Mouse (Mus musculus) liver, embryonic 16.5 days (tissue): ENCODE data around the gene Galnt10. TPM values are rescaled to one million over a fixed set of nuclear protein-coding genes. Genes with fewer than 3 reads are reported as not detected.
A peak's percentile ranks its signal among the peaks of the same experiment; 100 is the strongest.

ENCODE experiments used
- ATAC-seq: fragments of 200-750 bp; cut with Nextera tagmentation; 2 replicates; pipeline ENCODE4 v1.8.0; 2017; ENCODE audit warnings: low read depth, mild to moderate bottlenecking, moderate number of reproducible peaks, moderate library complexity
- H3K27ac ChIP-seq: fragments of 300-500 bp; sonication (generic); 2 replicates; pipeline ENCODE4 v1.5.1; 2014; ENCODE audit warnings: mild to moderate bottlenecking, low read length
- H3K27me3 ChIP-seq: fragments of 300-500 bp; sonication (generic); 2 replicates; pipeline ENCODE4 v1.6.1; 2014; ENCODE audit warnings: low read depth, low read length, mixed read lengths; ENCODE audit not compliant: control insufficient read depth, insufficient read depth
- H3K36me3 ChIP-seq: fragments of 300-500 bp; sonication (generic); 2 replicates; pipeline ENCODE4 v1.6.1; 2014; ENCODE audit warnings: mild to moderate bottlenecking; ENCODE audit not compliant: control insufficient read depth, insufficient read depth
- H3K4me1 ChIP-seq: fragments of 300-500 bp; sonication (generic); 2 replicates; pipeline ENCODE4 v1.6.1; 2014; ENCODE audit warnings: low read depth, low read length, mixed read lengths; ENCODE audit not compliant: control insufficient read depth
- H3K4me2 ChIP-seq: fragments of 300-500 bp; sonication (generic); 2 replicates; pipeline ENCODE4 v1.6.1; 2014; ENCODE audit warnings: low read depth, low read length, mixed read lengths
- H3K4me3 ChIP-seq: fragments of 300-500 bp; sonication (generic); 2 replicates; pipeline ENCODE4 v1.5.1; 2014; ENCODE audit warnings: low read depth, mild to moderate bottlenecking, low read length
- H3K9ac ChIP-seq: fragments of 300-500 bp; sonication (generic); 2 replicates; pipeline ENCODE4 v1.6.1; 2014; ENCODE audit warnings: low read depth, low read length
- H3K9me3 ChIP-seq: fragments of 300-500 bp; sonication (generic); replicated peaks from 2 replicates; pipeline ENCODE4 v1.6.1; 2016; ENCODE audit warnings: low read length; ENCODE audit not compliant: control insufficient read depth
- WGBS: fragments of 180-500 bp; shearing (Covaris S2); extraction: QIAGEN DNeasy Blood & Tissue Kit; methylation state at CpG from one replicate; pipeline ENCODE4 v1.1.7; 2014; ENCODE audit not compliant: insufficient replicate concordance; 5-methylcytosine and 5-hydroxymethylcytosine counted together
- polyA plus RNA-seq: library from polyadenylated mRNA; unstranded; fragments of >200 nt; fragmentation: Nextera tagmentation; extraction: Ambion mirVana; gene quantifications from 2 replicates; pipeline ENCODE4 v1.2.1, GENCODE M21; 2015

Galnt10 gene
- polyA plus RNA-seq, 1 experiment from 2014 or later: 26.3 TPM

DNA sequence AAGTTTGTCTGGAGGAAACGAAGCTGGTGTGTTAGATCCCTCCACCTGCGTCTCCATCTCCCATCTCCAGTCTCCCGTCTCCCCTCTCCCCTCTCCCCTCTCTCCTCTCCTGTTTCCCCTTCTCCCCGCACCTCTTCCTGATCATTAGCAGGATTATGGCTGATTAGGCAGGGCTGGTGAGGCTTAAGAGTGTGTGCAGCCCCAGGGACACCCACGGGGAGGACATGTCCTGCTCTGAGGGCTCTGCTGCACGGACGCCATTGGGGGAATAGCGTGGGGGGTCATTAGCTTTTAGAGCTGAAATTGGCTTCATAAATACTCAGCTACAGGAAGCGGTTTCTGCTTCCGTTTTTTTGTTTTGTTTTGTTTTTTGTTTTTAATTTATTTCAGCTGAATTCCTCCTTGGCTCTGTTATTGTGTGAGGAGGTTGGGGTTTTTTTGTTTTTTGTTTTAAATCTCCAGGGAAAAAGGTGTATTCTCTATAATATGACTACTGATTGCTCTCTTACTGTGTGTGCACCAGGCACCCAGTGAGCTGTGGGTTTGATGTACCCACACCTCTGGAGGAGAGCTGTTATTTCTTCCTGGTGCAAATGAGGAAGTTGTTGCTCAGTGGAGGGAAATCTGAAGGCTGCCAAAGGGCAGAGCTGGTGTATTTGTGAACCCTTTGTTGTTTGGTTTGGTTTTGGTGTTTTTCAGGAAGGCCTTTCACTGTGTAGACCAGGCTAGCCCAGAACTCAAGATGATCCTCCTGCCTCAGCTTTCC, 40.6 kb downstream of the Galnt10 start:
- no peaks in the 10 kb centered on the region for H3K36me3 ChIP-seq
- H3K4me1 ChIP-seq: peaks cover 66% of the 10 kb centered on the region
- H3K9me3 ChIP-seq: no peaks in the 10 kb centered on the region
- H3K4me3 ChIP-seq: no peak overlapping the region
- H3K27ac ChIP-seq: peak overlapping the region; percentile 54
- no peaks in the 10 kb centered on the region for H3K27me3 ChIP-seq
- no peak for ATAC-seq
- H3K4me2 ChIP-seq: peak overlapping the region; percentile 24
- H3K9ac ChIP-seq: peak overlapping the region; percentile 37; the same call in 1 of the 2 replicates
- 26% methylated on average over 10 of the region's 10 CpGs for WGBS

DNA sequence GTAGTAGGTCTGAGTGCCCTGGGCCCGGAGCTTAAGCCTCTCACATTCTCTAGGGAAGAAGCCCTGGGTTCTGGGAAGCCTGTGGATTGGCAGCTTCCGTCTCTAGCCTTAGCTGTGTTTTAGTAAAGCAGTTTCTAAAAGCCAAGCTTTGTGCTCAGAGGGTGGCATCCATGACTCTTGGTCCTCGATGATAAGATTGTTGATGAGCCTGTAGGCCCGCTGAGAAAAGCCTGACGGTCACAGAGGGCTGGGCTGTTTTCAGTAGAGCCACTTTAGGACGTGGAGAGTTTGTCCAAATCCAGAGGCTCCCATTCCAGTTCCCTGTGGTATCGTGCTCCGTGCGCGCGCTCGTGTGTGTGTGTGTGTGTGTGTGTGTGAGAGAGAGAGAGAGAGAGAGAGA, 41.6 kb downstream of the Galnt10 start:
- 0 out of 2 replicates have a peak, but pooled peaks have one; percentile 31 for ATAC-seq
- H3K27me3 ChIP-seq: no peaks in the 10 kb centered on the region
- H3K4me3 ChIP-seq: no peak overlapping the region
- H3K4me2 ChIP-seq: peak overlapping the region; percentile 25; the same call in 1 of the 2 replicates
- no peaks in the 10 kb centered on the region for H3K9me3 ChIP-seq
- WGBS: 53% methylated on average over 12 of the region's 12 CpGs
- H3K36me3 ChIP-seq: no peaks in the 10 kb centered on the region
- peak overlapping the region; percentile 26 for H3K9ac ChIP-seq
- peak overlapping the region; percentile 54 for H3K27ac ChIP-seq
- peaks cover 61% of the 10 kb centered on the region for H3K4me1 ChIP-seq

DNA sequence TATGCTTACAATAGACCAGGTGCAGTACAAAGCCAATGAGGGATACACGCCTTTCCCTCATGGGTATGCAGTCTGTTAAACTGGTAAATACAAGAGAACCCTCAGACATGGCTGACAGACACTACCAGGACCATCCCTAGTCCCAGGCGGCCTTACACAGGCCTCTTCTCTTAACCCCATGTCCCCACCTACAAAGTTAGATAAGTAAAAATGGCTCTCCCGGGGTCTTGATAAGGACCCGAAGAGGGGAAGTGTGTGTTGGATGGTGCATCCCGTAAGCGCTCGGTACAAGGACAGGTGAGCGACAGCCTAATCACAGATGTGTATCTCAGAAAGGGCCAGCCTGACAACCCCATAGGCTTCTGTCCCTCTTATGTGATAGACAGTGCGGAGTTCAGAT, 42.0 kb downstream of the Galnt10 start:
- ATAC-seq: no peak
- Histone ChIP-seq H3K4me3 (no peak overlapping the region), H3K9ac (peak overlapping the region; percentile 43; the same call in 1 of the 2 replicates), H3K4me1 (peaks cover 58% of the 10 kb centered on the region), H3K9me3 (no peaks in the 10 kb centered on the region), H3K4me2 (peak overlapping the region; percentile 4; the same call in 1 of the 2 replicates), H3K27ac (peak overlapping the region; percentile 3; the same call in 1 of the 2 replicates), H3K36me3 (no peaks in the 10 kb centered on the region), H3K27me3 (no peaks in the 10 kb centered on the region)
- 33% methylated on average over 9 of the region's 9 CpGs for WGBS

DNA sequence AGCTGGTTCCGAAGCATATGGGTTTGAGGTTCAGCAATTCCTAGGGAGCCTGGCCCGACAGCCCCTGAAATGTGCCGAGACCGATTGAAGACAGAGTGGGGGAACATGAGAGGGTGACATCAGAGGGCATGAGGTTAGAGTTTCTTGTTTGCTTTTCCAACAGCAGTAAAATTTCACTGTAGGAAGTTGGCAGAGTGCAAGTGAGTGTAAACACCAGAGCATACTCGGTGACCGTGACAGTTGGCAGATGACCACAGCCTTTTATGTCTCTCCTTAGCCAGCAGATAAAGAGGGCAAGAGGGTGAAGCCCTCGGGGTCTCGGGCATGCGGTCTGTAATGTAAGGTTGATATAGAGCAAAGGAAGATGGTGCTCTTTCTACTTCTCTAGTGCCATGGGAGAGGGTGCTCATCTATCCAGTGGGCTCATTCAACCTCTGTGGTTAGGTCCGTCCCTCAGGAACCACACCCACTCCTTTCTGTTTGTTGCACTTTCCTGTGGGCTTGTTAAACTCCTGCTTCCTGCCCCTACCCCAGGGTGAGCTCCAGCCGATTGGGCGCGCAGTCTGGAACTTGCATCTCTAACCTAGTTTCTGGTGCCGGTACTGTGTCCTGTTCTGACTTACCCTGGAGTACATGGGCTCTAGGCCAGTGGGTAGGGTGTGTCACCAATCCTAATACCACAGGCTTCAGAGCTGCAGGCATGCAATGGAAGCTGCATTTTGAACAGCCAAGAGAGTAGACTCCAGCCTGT, 43.1 kb downstream of the Galnt10 start:
- WGBS: 37% methylated on average over 14 of the region's 14 CpGs
- peak; percentile 70 for ATAC-seq
- Histone ChIP-seq H3K4me1 (peaks cover 58% of the 10 kb centered on the region), H3K9ac (no peak overlapping the region; the same call in 1 of the 2 replicates), H3K27ac (peak overlapping the region; percentile 81), H3K36me3 (no peaks in the 10 kb centered on the region), H3K27me3 (no peaks in the 10 kb centered on the region), H3K4me2 (no peak overlapping the region), H3K9me3 (no peaks in the 10 kb centered on the region), H3K4me3 (no peak overlapping the region)

DNA sequence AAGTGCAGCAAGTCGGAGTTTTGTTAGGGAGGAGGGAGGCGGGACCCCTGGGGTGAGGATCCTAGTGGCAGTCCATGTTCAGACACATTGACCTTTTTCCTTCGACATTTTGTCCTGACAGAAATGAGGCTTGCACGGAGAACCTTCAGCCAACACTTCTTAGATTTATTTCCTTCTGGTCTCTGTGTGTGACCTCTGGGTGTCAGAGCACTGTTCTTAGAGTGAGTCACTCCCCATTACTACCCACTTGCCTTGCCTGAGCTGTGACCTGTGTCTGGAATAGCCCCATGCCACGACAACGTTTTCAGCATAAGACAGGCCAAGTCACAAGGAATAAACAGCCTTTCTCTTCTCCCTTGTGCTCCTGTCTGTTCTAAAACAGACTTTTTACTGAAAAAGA, 44.6 kb downstream of the Galnt10 start:
- Histone ChIP-seq H3K4me3 (no peak overlapping the region), H3K27ac (no peak overlapping the region), H3K9me3 (no peaks in the 10 kb centered on the region), H3K9ac (no peak overlapping the region), H3K4me2 (no peak overlapping the region), H3K4me1 (peaks cover 50% of the 10 kb centered on the region), H3K36me3 (no peaks in the 10 kb centered on the region), H3K27me3 (no peaks in the 10 kb centered on the region)
- no peak for ATAC-seq
- WGBS: 77% methylated on average over 6 of the region's 6 CpGs

DNA sequence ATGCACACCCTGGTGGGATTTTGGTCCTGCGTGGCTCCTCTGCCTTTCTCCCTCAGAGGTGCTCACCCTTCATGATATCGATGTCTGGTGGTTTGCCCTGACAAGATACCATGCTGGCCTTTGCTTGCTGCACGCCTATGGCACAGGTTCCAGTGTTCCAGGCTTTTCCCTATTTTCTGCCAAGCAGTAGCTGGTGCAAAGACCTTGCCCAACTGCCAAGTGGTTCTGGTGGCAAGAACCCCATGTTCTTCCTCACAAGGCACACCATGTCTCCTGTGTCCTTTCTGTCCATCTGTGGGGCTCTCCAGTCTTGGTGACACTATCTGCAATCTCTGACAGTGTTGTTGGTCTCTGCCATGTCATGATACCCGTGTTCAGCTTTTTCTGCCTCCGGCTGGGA, 45.6 kb downstream of the Galnt10 start:
- Histone ChIP-seq H3K4me1 (peaks cover 41% of the 10 kb centered on the region), H3K4me2 (no peak overlapping the region), H3K9me3 (no peaks in the 10 kb centered on the region), H3K27ac (no peak overlapping the region), H3K4me3 (no peak overlapping the region), H3K27me3 (no peaks in the 10 kb centered on the region), H3K36me3 (no peaks in the 10 kb centered on the region), H3K9ac (no peak overlapping the region)
- ATAC-seq: no peak
- 62% methylated on average over 5 of the region's 5 CpGs for WGBS

DNA sequence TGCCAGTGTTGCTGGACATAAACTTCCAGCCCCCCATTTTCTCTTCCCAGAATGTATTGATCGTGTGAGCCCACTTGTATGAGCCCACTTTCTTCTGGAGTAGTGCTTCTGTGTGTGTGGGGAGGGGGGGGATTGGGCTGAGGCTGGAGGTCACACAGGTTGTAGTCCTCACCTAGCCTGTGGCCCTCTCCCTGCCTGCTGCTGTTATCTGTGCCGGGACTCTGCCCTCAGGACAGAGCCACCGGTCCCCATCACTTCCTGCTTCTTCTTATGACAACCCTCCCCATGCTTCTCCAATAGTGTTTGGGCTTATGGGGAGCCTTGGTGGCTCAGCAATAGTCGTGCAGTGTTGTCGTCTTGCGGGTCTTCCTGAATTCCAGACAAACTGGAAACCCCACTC, 46.7 kb downstream of the Galnt10 start:
- Histone ChIP-seq H3K36me3 (no peaks in the 10 kb centered on the region), H3K4me2 (no peak overlapping the region), H3K4me3 (no peak overlapping the region), H3K9ac (no peak overlapping the region), H3K27ac (no peak overlapping the region), H3K27me3 (no peaks in the 10 kb centered on the region), H3K4me1 (peaks cover 30% of the 10 kb centered on the region), H3K9me3 (no peaks in the 10 kb centered on the region)
- 43% methylated on average over 6 of the region's 6 CpGs for WGBS
- ATAC-seq: no peak

DNA sequence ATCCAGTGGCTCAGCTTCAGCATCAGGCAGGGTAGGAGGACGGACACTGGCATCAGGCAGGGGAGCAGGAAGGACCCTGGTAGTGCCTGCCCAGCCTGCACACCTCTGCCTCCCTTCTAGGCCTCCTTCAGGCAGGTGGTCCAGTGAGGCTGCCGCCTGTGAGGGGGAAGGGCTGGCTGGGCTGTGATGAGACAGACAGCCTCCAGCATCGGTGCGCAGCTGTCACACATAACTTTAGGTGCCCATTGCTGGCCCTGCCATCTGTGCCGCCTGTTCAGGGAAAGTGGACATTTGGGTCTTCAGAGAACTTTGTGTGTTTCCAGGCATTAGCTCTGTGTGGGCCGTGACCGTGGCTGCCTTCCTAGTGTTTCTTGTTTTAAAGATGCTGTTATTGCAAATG, 47.5 kb downstream of the Galnt10 start:
- H3K27ac ChIP-seq: no peak overlapping the region
- 86% methylated on average over 7 of the region's 7 CpGs for WGBS

DNA sequence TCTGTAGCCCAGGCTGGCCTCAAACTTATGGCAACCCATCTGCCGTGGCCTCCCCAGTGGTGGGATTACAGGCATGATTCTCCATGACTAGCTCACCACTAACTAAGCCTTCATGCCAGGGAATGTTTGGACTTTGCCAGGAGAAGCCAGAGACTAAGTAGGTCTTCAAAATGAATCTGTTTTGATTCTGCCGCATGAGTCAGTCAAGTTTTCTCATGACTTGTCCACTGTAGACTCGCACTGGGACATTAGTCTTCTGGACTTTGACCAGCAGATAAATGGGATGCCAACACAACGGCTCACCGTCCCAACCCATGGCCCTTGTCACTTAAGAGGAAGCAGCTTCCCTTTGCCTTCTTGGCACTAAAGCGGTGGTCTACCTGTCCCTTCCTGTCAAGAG, 49.2 kb downstream of the Galnt10 start:
- no peak for ATAC-seq
- peaks cover 8% of the 10 kb centered on the region; the same call in 1 of the 2 replicates for H3K4me1 ChIP-seq
- WGBS: 83% methylated on average over 6 of the region's 6 CpGs

More for the DNA sequence above, 47.5 kb downstream of the Galnt10 start:
- Histone ChIP-seq H3K4me3 (no peak overlapping the region), H3K27me3 (no peaks in the 10 kb centered on the region), H3K36me3 (no peaks in the 10 kb centered on the region), H3K4me1 (peaks cover 23% of the 10 kb centered on the region), H3K4me2 (no peak overlapping the region), H3K9me3 (no peaks in the 10 kb centered on the region), H3K9ac (no peak overlapping the region)
- no peak for ATAC-seq

More for the DNA sequence above, 49.2 kb downstream of the Galnt10 start:
- no peaks in the 10 kb centered on the region for H3K36me3 ChIP-seq
- no peak overlapping the region for H3K4me2 ChIP-seq
- H3K27me3 ChIP-seq: no peaks in the 10 kb centered on the region
- H3K4me3 ChIP-seq: no peak overlapping the region
- H3K9ac ChIP-seq: no peak overlapping the region
- no peaks in the 10 kb centered on the region for H3K9me3 ChIP-seq
- H3K27ac ChIP-seq: no peak overlapping the region
